Mouse (Mus musculus) E14TG2a.4 (cell line): Measurements from ENCODE around the gene Gm42372.
A peak's percentile ranks its signal among the peaks of the same experiment; 100 is the strongest.

Experiments used
- H3K27me3 ChIP-seq: 2 replicates; pipeline ENCODE4 v1.6.1; 2014; ENCODE audit warnings: low read length, control low read depth; ENCODE audit not compliant: insufficient read depth
- H3K36me3 ChIP-seq: 2 replicates; pipeline ENCODE4 v1.6.1; 2014; ENCODE audit warnings: low read length, control low read depth; ENCODE audit not compliant: insufficient read depth
- H3K4me1 ChIP-seq: replicated peaks from 2 replicates; pipeline ENCODE4 v1.6.1; 2014; ENCODE audit warnings: low read depth, low read length, control low read depth
- H3K4me3 ChIP-seq: replicated peaks from 2 replicates; pipeline ENCODE4 v1.5.1; 2014; ENCODE audit warnings: mild to moderate bottlenecking, low read length
- H3K9me3 ChIP-seq: 2 replicates; pipeline ENCODE4 v1.6.1; 2014; ENCODE audit warnings: low read length, control low read depth
- CTCF ChIP-seq: conservative IDR thresholded peaks from 2 replicates; pipeline ENCODE4 v1.5.1; 2014; ENCODE audit warnings: low read length
- NANOG ChIP-seq: IDR thresholded peaks from 2 replicates; pipeline ENCODE4 v1.6.1; 2014; ENCODE audit warnings: borderline replicate concordance, low read length, mixed read lengths
- POU5F1 ChIP-seq: IDR thresholded peaks from 2 replicates; pipeline ENCODE4 v1.6.1; 2014; ENCODE audit warnings: low read length, borderline replicate concordance

Gene Gm42372

GRCm38 (mm10) chr7:16978173-16978572, 4.7 kb upstream of the Gm42372 start:
- Histone ChIP-seq H3K4me3 (no peak overlapping the region), H3K4me1 (peaks cover 15% of the 10 kb centered on the region), H3K27me3 (0 out of 2 replicates have a peak, but pooled peaks cover 2% of the 10 kb centered on the region), H3K9me3 (no peaks in the 10 kb centered on the region), H3K36me3 (no peaks in the 10 kb centered on the region)
- TF ChIP-seq POU5F1 (no peak), NANOG (no peak)

DNA sequence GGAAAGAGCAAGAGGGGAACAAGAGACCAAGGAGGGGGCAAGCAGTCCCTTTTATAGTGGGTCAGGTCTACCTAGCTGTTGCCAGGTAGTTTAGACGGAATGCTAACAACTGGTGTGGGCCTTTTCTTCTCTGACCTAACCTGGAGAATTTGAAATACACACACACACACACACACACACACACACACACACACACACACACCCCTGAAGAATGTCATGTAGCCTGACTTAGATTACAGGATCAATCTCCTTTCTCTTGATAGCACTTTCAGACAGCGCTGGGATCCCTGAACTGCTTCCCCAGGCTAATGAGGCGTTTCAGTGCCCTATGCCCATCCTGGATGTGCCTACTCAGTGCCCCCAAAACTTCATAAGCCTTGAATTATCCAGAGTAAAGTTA, 4.3 kb upstream of the Gm42372 start:
- TF ChIP-seq CTCF (no peak), NANOG (no peak), POU5F1 (no peak)
- H3K4me3 ChIP-seq, result no peak overlapping the region
- H3K36me3 ChIP-seq, result no peaks in the 10 kb centered on the region
- H3K4me1 ChIP-seq, result peaks cover 19% of the 10 kb centered on the region
- H3K27me3 ChIP-seq, result peaks cover 3% of the 10 kb centered on the region; the same call in 1 of the 2 replicates
- H3K9me3 ChIP-seq, result no peaks in the 10 kb centered on the region

- TF ChIP-seq CTCF, result no peak
- TF ChIP-seq POU5F1, result no peak
- no peak for TF ChIP-seq NANOG
- H3K4me3 ChIP-seq, result peak overlapping the region; percentile 53; the same call in 1 of the 2 replicates
These were observed 2.5 kb upstream of the Gm42372 start for GRCm38 (mm10) chr7:16980348-16980747.

DNA sequence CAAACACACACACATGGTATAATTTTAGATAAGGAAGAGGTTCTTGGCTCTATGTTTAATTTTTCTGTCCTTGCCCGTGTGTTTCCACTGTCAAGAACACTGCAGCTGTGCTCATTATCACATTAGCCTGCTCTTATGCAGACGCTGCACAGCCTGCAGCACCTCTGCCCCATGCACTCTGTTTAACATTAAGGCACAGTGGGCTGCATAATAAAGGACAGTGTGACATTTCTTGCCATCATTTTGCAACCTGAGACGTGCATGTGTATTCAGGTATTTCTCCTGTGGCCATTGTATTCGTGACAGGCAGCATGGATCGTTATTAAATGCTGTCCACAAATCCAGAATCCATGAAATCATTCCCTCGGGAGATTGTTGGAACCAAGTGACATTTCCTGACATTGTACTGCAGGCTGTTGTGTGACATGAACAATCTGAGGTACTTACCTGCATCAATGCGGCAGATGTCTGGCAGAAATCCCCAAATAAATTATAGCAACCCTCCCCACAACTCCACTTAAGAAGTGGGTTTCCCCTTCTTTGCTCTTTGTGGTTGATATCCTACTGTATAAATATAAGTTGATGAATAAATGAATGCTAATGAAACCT, 4.8 kb downstream of the Gm42372 start:
- no peaks in the 10 kb centered on the region for H3K36me3 ChIP-seq
- peaks cover 6% of the 10 kb centered on the region; the same call in 1 of the 2 replicates for H3K27me3 ChIP-seq
- H3K4me1 ChIP-seq, result peaks cover 43% of the 10 kb centered on the region
- no peak for TF ChIP-seq POU5F1
- TF ChIP-seq CTCF, result no peak
- no peak for TF ChIP-seq NANOG
- H3K9me3 ChIP-seq, result no peaks in the 10 kb centered on the region
- H3K4me3 ChIP-seq, result no peak overlapping the region

More at GRCm38 (mm10) chr7:16980348-16980747, 2.5 kb upstream of the Gm42372 start:
- peaks cover 8% of the 10 kb centered on the region; the same call in 1 of the 2 replicates for H3K27me3 ChIP-seq
- peaks cover 23% of the 10 kb centered on the region for H3K4me1 ChIP-seq
- H3K36me3 ChIP-seq, result no peaks in the 10 kb centered on the region
- H3K9me3 ChIP-seq, result no peaks in the 10 kb centered on the region

- TF ChIP-seq NANOG (no peak), CTCF (no peak), POU5F1 (no peak)
- Histone ChIP-seq H3K4me1 (peaks cover 37% of the 10 kb centered on the region), H3K9me3 (no peaks in the 10 kb centered on the region)
These were observed 5.5 kb downstream of the Gm42372 start for GRCm38 (mm10) chr7:16988405-16988804.

GRCm38 (mm10) chr7:16990006-16990744, 7.3 kb downstream of the Gm42372 start:
- H3K4me3 ChIP-seq, result 0 out of 2 replicates have a peak overlapping the region, but pooled peaks have one; percentile 4
- no peak for TF ChIP-seq CTCF
- no peak for TF ChIP-seq POU5F1
- no peak for TF ChIP-seq NANOG
- H3K36me3 ChIP-seq, result peaks cover 5% of the 10 kb centered on the region
- peaks cover 48% of the 10 kb centered on the region for H3K4me1 ChIP-seq
- no peaks in the 10 kb centered on the region for H3K9me3 ChIP-seq
- H3K27me3 ChIP-seq, result peaks cover 13% of the 10 kb centered on the region

More at GRCm38 (mm10) chr7:16988405-16988804, 5.5 kb downstream of the Gm42372 start:
- Histone ChIP-seq H3K27me3 (peaks cover 6% of the 10 kb centered on the region; the same call in 1 of the 2 replicates), H3K36me3 (no peaks in the 10 kb centered on the region), H3K4me3 (no peak overlapping the region)

GRCm38 (mm10) chr7:16991681-16992450, 9.0 kb downstream of the Gm42372 start:
- H3K4me3 ChIP-seq, result peak overlapping the region; percentile 39
- H3K27me3 ChIP-seq, result peaks cover 22% of the 10 kb centered on the region
- no peaks in the 10 kb centered on the region for H3K9me3 ChIP-seq
- H3K36me3 ChIP-seq, result peaks cover 16% of the 10 kb centered on the region
- TF ChIP-seq POU5F1 (no peak), CTCF (no peak), NANOG (no peak)
- peaks cover 59% of the 10 kb centered on the region for H3K4me1 ChIP-seq

GRCm38 (mm10) chr7:16992451-16992807, 9.5 kb downstream of the Gm42372 start, which contains the start of gene Ccdc8:
Gene Ccdc8 (plus strand): TSS chr7:16992708.
- H3K4me1 ChIP-seq, result peaks cover 59% of the 10 kb centered on the region
- H3K4me3 ChIP-seq, result peak within 1 kb of the TSS; percentile 81
- peaks cover 20% of the 10 kb centered on the region for H3K36me3 ChIP-seq
- no peaks in the 10 kb centered on the region for H3K9me3 ChIP-seq
- peaks cover 22% of the 10 kb centered on the region for H3K27me3 ChIP-seq
- TF ChIP-seq POU5F1 (no peak), NANOG (no peak)
